Mouse (Mus musculus): ENCODE results near the gene Slc35c1. TPM values are rescaled to one million over a fixed set of nuclear protein-coding genes. Genes with fewer than 3 reads are reported as not detected.

Gene Slc35c1
- total RNA-seq, 2 experiments from 2014 or later: 13.3 to 14.5 TPM

Other genes with a start within 250 kb of the Slc35c1 start
- 10 to 100 TPM; 32.5 to 39.0 TPM for gene Pex16, start 85.9 kb downstream of the Slc35c1 start, total RNA-seq (2021)
- gene Large2, start 85.7 kb downstream of the Slc35c1 start, total RNA-seq (2021): under 1 TPM in 1 of 2 experiments, not detected in 1; 0.81 TPM
- gene 1700029I15Rik, start 78.0 kb downstream of the Slc35c1 start, total RNA-seq (2021): 1 to 10 TPM; 3.8 to 6.4 TPM
- 100 to 1,000 TPM; 336 to 345 TPM for gene Mapk8ip1, start 59.3 kb downstream of the Slc35c1 start, total RNA-seq (2021)
- 100 to 1,000 TPM in 1 of 2 experiments, 10 to 100 TPM in 1; 93.7 to 101 TPM for gene Cry2, start 26.5 kb downstream of the Slc35c1 start, total RNA-seq (2021)
- gene Chst1, start 139.2 kb upstream of the Slc35c1 start, total RNA-seq (2021): 100 to 1,000 TPM; 267 to 302 TPM